Mouse (Mus musculus): ENCODE results near the gene Pde4dip.

DNA sequence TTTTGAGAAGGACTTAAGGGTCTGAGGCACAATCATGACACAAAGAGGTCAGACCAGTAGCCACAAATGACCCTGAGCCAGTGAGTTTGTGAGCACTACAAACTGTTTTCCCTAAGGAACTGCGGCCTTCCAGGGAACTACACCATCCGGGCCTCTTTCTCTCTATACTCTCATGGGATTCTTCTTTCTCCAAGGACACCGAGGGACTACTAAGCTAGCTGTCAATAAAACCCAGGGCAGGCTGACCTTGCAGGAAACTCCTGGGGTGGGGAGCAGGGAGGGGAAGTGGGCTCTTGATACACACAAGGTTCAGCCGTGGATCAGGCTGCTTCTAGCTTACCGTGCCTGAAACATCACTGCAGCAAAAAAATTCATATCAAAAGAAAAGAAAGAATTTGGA, 177.6 kb downstream of the Pde4dip start:
- no peak for TF ChIP-seq CTCF (IDR thresholded peaks at IDR 0.05)
- TF ChIP-seq EP300 (IDR thresholded peaks at IDR 0.05): no peak
